Mouse (Mus musculus) bone marrow, adult 2 months (tissue): Measurements from ENCODE around the gene Tufm.

Experiments
- CTCF ChIP-seq: fragments of 200-500 bp; IDR thresholded peaks from 2 replicates; pipeline ENCODE4 v1.5.1; 2011; ENCODE audit warnings: low read length, control low read depth; ENCODE audit not compliant: control insufficient read depth, insufficient read depth
- POLR2A ChIP-seq: fragments of 200-500 bp; IDR thresholded peaks from 2 replicates; pipeline ENCODE4 v1.6.1; 2011; ENCODE audit warnings: low read depth, mild to moderate bottlenecking, control low read depth, low read length, borderline replicate concordance; ENCODE audit not compliant: control insufficient read depth

- TF ChIP-seq CTCF (no peak), POLR2A (no peak)
Observed at GRCm38 (mm10) chr7:126440134-126440533, 47.0 kb upstream of the Tufm start.
